Mouse (Mus musculus): ENCODE measurements around the gene Stk36. TPM values are rescaled to one million over a fixed set of nuclear protein-coding genes. Genes with fewer than 3 reads are reported as not detected.

Stk36 gene
- 4.7 and 6.2 TPM in 2 replicates for polyA plus RNA-seq (2012; rRNA removed)

DNA sequence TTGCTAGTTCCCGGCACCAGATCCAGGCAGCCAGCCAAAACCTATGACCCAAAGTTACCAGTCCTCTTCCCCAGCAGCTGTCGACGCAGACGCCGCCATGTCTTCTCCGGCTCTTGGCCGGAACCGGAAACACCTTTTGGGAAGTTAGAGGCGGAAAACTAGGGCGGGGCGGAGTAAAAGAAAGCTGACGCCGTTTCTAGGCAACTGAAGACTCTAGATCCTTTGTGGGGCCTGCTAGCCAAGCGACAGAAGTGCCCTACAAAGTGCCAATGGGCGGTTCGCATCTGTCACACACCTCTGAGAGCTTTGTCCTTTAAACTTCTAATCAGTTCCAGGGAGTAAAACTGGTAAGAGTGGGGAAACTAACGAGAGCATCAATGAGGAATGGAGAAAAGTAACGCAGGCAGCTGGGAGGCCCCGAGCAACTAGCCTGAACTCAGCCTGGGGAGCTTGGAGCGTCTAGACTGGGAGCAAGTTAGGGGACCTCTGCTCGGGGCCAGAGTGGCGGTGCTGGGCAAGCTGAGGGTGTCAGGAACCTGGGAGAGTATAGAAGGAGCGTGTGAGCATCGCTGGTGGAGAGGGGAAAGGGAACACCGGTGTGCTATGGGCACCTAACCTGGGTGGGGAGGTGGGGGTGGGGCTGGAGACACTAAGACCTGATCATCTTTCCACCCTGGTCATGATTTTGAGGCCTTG, at the start of gene Stk36, which contains the start of gene Rnf25:
Gene Stk36, plus strand, starts transcription at position 179 of the 696 bp plus-strand sequence.
Gene Rnf25, minus strand, starts transcription at position 131 of the 696 bp plus-strand sequence.
- TF ChIP-seq POLR2A (IDR thresholded peaks at IDR 0.05; ENCODE audit: borderline replicate concordance, insufficient read depth, low read length) (peak; percentile 97), CTCF (IDR thresholded peaks at IDR 0.05; ENCODE audit: borderline replicate concordance, insufficient read depth, low read depth, low read length) (no peak)
- Histone ChIP-seq H3K4me1 (ENCODE audit: control insufficient read depth, insufficient read depth, low read length) (peaks cover 3% of the 10 kb centered on the region; the same call in 1 of the 2 replicates), H3K27ac (ENCODE audit: insufficient read depth, low read length) (no peak within 1 kb of the TSS), H3K4me3 (replicated peaks; ENCODE audit: insufficient read depth, low read depth, low read length) (peak within 1 kb of the TSS; percentile 86), H3K27me3 (ENCODE audit: control insufficient read depth, insufficient read depth, low read length) (no peaks in the 10 kb centered on the region)
- DNase-seq, result peak; percentile 83 to 85
- 6% methylated on average over 25 of the region's 25 CpGs for WGBS

GRCm38 (mm10) chr1:74559061-74559460, 42.2 kb upstream of the Stk36 start:
- Histone ChIP-seq H3K4me1 (ENCODE audit: control insufficient read depth, insufficient read depth, low read length) (no peaks in the 10 kb centered on the region), H3K4me3 (replicated peaks; ENCODE audit: insufficient read depth, low read depth, low read length) (no peak overlapping the region), H3K27me3 (ENCODE audit: control insufficient read depth, insufficient read depth, low read length) (no peaks in the 10 kb centered on the region), H3K27ac (ENCODE audit: insufficient read depth, low read length) (no peak overlapping the region)
- no peak for TF ChIP-seq CTCF (IDR thresholded peaks at IDR 0.05; ENCODE audit: borderline replicate concordance, insufficient read depth, low read depth, low read length)
- TF ChIP-seq POLR2A (IDR thresholded peaks at IDR 0.05; ENCODE audit: borderline replicate concordance, insufficient read depth, low read length), result no peak
- no peak for DNase-seq
- WGBS, result 92% methylated on average over 5 of the region's 5 CpGs

DNA sequence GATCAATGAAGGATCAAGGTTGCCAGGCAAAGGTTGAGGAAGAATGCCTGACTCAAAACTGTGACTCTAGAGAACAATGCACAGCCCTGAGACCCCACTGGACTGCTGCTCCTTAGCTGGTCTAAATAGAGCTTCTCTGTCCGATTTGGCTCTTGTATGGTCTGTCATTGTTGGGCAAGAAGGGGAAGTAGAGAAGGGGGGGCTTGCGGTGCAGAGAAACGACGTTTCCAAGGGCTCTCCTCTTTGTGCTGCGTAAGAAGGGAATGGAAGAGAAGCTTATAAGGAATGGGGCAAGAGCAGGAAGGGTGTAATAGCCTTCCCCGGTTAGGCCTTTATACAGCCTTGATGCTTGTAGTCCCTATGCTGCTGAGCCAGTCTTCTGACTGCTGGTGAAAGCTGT, 35.4 kb upstream of the Stk36 start:
- H3K4me3 ChIP-seq (replicated peaks; ENCODE audit: insufficient read depth, low read depth, low read length), result no peak overlapping the region
- H3K27ac ChIP-seq (ENCODE audit: insufficient read depth, low read length), result no peak overlapping the region
- TF ChIP-seq POLR2A (IDR thresholded peaks at IDR 0.05; ENCODE audit: borderline replicate concordance, insufficient read depth, low read length), result no peak
- no peak for TF ChIP-seq CTCF (IDR thresholded peaks at IDR 0.05; ENCODE audit: borderline replicate concordance, insufficient read depth, low read depth, low read length)
- no peak for DNase-seq
- no peaks in the 10 kb centered on the region for H3K27me3 ChIP-seq (ENCODE audit: control insufficient read depth, insufficient read depth, low read length)
- H3K4me1 ChIP-seq (ENCODE audit: control insufficient read depth, insufficient read depth, low read length), result no peaks in the 10 kb centered on the region
- 51% methylated on average over 6 of the region's 6 CpGs for WGBS

DNA sequence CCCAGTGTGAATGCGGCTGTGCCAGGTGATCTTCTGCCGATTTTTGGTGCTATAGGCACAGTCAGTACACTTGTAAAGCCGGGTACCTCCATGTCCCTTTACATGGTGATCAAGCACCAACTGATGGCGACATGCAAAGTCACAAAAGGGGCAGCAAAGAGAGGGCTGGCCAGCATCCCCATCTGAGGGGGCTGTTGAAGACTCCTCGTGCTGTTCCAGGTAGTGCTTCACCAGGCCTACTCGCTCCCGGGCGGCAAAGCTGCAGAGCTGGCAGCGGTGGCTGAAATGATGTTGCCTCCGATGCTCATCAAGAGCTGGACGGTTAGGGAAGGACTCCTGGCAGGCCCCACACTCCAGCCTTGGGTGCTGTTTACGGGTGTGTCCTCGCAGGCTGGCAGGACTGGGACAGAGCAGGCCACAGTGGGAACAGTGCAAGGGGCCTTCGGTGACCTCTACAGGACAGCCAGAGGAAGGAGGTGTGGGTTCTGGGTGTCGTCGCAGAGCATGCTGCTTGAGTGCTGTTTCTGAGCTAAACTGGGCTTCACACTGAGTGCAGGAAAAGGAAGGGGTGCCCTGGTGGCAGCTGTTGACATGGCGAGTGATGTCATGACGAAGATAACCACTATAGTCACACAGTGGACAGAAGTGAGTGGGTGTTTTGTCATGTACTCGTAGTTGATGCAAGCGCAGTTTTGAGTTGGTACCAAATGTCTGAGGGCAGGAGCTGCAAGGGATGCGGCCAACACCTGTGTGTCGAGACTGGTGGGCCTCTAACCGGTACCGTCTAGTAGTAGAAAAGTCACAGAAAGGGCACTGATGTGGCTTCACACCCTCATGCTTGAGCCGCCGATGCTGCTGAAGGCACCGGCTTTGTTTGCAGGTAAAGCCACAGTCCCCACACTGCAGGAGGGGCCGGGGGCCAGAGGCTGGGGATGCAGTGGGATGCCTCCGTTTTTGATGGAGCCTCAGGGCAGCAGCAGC, 31.2 kb upstream of the Stk36 start:
- Histone ChIP-seq H3K27me3 (ENCODE audit: control insufficient read depth, insufficient read depth, low read length) (no peaks in the 10 kb centered on the region), H3K27ac (ENCODE audit: insufficient read depth, low read length) (no peak overlapping the region), H3K4me1 (ENCODE audit: control insufficient read depth, insufficient read depth, low read length) (no peaks in the 10 kb centered on the region), H3K4me3 (replicated peaks; ENCODE audit: insufficient read depth, low read depth, low read length) (no peak overlapping the region)
- 88% methylated on average over 29 of the region's 29 CpGs for WGBS
- DNase-seq, result no peak
- TF ChIP-seq POLR2A (IDR thresholded peaks at IDR 0.05; ENCODE audit: borderline replicate concordance, insufficient read depth, low read length), result no peak
- peak; percentile 17; the same call in 1 of the 2 replicates for TF ChIP-seq CTCF (IDR thresholded peaks at IDR 0.05; ENCODE audit: borderline replicate concordance, insufficient read depth, low read depth, low read length)

DNA sequence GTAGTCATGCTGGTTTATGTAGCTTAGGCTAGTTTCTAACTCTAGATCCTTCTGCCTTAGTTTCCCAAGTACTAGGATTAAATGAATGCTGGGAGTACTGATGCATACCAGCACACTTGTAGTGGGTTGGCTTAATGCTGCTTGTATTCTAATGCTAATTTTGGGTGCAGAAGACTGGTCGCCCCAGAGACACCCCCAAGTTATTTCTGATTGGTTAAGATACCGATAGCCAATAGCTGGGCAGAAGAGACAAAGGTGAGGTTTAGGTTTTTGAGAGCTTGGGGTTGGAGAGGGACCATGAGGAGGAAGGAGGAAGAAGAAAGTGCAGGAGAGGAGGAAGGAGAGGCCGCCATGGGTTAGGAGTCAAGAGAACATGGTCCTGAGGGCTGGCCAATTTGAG, 18.6 kb upstream of the Stk36 start:
- 80% methylated on average over 3 of the region's 3 CpGs for WGBS
- no peak overlapping the region for H3K27ac ChIP-seq (ENCODE audit: insufficient read depth, low read length)
- no peak for DNase-seq
- no peaks in the 10 kb centered on the region for H3K27me3 ChIP-seq (ENCODE audit: control insufficient read depth, insufficient read depth, low read length)
- no peak overlapping the region for H3K4me3 ChIP-seq (replicated peaks; ENCODE audit: insufficient read depth, low read depth, low read length)
- peaks cover 3% of the 10 kb centered on the region; the same call in 1 of the 2 replicates for H3K4me1 ChIP-seq (ENCODE audit: control insufficient read depth, insufficient read depth, low read length)
- TF ChIP-seq CTCF (IDR thresholded peaks at IDR 0.05; ENCODE audit: borderline replicate concordance, insufficient read depth, low read depth, low read length) (no peak), POLR2A (IDR thresholded peaks at IDR 0.05; ENCODE audit: borderline replicate concordance, insufficient read depth, low read length) (no peak)

DNA sequence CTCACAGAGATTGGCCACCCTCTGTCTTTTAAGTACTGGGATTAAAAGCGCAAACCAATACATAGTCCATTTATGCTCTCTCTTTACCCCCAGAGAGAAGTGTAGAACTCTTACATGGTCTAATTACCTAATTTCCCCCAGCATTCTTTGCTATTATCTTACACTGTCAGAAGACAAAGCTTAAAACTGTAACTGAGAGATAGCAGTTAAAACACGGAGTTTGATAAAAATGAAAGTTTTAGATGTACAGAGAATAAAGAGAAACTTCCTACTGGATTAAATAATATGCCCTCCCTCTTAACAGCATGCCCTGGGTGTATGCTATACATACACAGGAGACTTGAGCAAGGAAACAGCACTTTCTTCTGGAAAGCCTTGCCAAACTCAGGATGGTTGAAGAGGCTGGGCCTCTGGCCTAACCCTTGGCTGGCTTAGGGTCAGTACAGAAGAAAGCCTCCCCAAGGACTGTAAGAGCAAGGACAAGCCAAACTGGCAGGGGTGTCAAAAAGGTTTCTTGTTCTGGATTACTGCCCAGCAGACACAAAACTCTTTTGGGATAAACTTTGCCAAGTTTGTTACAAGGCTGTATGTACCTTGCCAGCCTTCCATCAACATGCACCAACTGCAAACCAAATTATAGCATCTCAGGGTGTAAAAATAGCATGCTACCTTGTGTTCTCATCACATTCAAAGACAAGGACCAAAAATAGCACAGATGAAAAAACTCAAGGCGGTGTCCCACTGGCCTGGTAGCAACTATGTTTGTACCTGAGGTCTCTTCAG, 16.4 kb upstream of the Stk36 start:
- no peak overlapping the region for H3K27ac ChIP-seq (ENCODE audit: insufficient read depth, low read length)
- no peaks in the 10 kb centered on the region for H3K27me3 ChIP-seq (ENCODE audit: control insufficient read depth, insufficient read depth, low read length)
- WGBS, result 65% methylated on average over 3 of the region's 3 CpGs
- DNase-seq, result peak in 1 of 2 experiments; percentile 21
- TF ChIP-seq CTCF (IDR thresholded peaks at IDR 0.05; ENCODE audit: borderline replicate concordance, insufficient read depth, low read depth, low read length) (no peak), POLR2A (IDR thresholded peaks at IDR 0.05; ENCODE audit: borderline replicate concordance, insufficient read depth, low read length) (no peak)
- peaks cover 3% of the 10 kb centered on the region; the same call in 1 of the 2 replicates for H3K4me1 ChIP-seq (ENCODE audit: control insufficient read depth, insufficient read depth, low read length)
- H3K4me3 ChIP-seq (replicated peaks; ENCODE audit: insufficient read depth, low read depth, low read length), result no peak overlapping the region

- Histone ChIP-seq H3K27me3 (ENCODE audit: control insufficient read depth, insufficient read depth, low read length) (no peaks in the 10 kb centered on the region), H3K4me3 (replicated peaks; ENCODE audit: insufficient read depth, low read depth, low read length) (peak overlapping the region; percentile 90), H3K27ac (ENCODE audit: insufficient read depth, low read length) (peak overlapping the region; percentile 57), H3K4me1 (ENCODE audit: control insufficient read depth, insufficient read depth, low read length) (peaks cover 3% of the 10 kb centered on the region; the same call in 1 of the 2 replicates)
- no peak for DNase-seq
- WGBS, result 1% methylated on average over 24 of the region's 24 CpGs
- TF ChIP-seq POLR2A (IDR thresholded peaks at IDR 0.05; ENCODE audit: borderline replicate concordance, insufficient read depth, low read length) (no peak), CTCF (IDR thresholded peaks at IDR 0.05; ENCODE audit: borderline replicate concordance, insufficient read depth, low read depth, low read length) (no peak)
Measured at GRCm38 (mm10) chr1:74587233-74587772, 13.9 kb upstream of the Stk36 start.

Measured in cerebellum, adult 2 months (tissue).